In the genomic region with DNA sequence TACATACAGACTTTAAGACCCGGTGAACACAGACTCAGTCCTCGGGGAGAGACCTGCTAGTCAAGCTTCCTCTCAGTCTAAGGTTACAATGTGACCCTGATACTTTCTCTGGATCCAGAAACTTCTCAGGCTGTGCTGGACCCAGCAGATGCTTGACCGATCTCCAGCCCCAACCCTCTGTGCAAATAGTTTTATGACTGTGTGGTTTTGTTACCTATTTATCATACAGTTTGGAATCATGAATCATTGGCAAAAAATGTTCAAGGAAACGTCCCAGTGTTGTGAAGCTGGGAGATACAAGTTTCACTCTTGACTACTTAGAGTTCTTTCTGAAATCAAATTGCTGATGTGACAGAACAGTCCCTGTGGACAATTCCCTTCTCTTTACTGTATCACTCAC, we compare ENCODE assay signal across 28 mouse cellular contexts. TPM values are rescaled to one million over a fixed set of nuclear protein-coding genes. Genes with fewer than 3 reads are reported as not detected.
DNase-seq lines count a peak whose midpoint lies in the region; ATAC-seq and TF ChIP-seq lines count a peak whose summit lies in the region.
"Had no signal": no experiment of that assay in that cellular context is flagged by ENCODE, and none has a peak within 500 bp of the region (broad histone marks: within the 10 kb centered on the region; RNA-seq: fewer than 3 reads in every experiment).

No protein-coding gene starts in this region.

- H3K27ac ChIP-seq in small intestine, adult 2 months (ENCODE audit: insufficient read depth, low read depth, low read length), result peak overlapping the region; percentile 37
- H3K27ac ChIP-seq in midbrain, postnatal 0 days (ENCODE audit: low read depth, low read length), result no peak overlapping the region
- no peak overlapping the region for H3K27ac ChIP-seq in hindbrain, embryonic 11.5 days (ENCODE audit: low read depth, low read length)
- H3K27ac ChIP-seq: forebrain, embryonic 10.5 days; hindbrain, embryonic 13.5 days; layer of hippocampus, adult 2 months; left cerebral cortex, adult 2 months; limb, embryonic 12.5 days; liver, embryonic 15.5 days had no signal

- no peak overlapping the region for H3K4me2 ChIP-seq in midbrain, postnatal 0 days (ENCODE audit: low read depth, low read length, poor library complexity, severe bottlenecking)
- no peak overlapping the region for H3K4me2 ChIP-seq in hindbrain, embryonic 11.5 days (replicated peaks; ENCODE audit: low read depth, low read length)
- H3K4me2 ChIP-seq: hindbrain, embryonic 13.5 days; limb, embryonic 12.5 days; liver, embryonic 15.5 days; lung, embryonic 14.5 days had no signal

- no peak overlapping the region for H3K4me3 ChIP-seq in small intestine, adult 2 months (ENCODE audit: low read depth, low read length)
- H3K4me3 ChIP-seq in midbrain, postnatal 0 days (ENCODE audit: low read depth, low read length), result no peak overlapping the region
- no peak overlapping the region for H3K4me3 ChIP-seq in hindbrain, embryonic 11.5 days (ENCODE audit: low read depth, low read length)
- H3K4me3 ChIP-seq: forebrain, embryonic 10.5 days; hindbrain, embryonic 13.5 days; layer of hippocampus, adult 2 months; left cerebral cortex, adult 2 months; limb, embryonic 12.5 days; liver, embryonic 15.5 days had no signal

- no peak for TF ChIP-seq CTCF in Patski (IDR thresholded peaks at IDR 0.05)
- TF ChIP-seq CTCF in small intestine, adult 2 months (IDR thresholded peaks at IDR 0.05; ENCODE audit: extremely low read depth, insufficient read length, insufficient replicate concordance, low read depth, low read length), result no peak
- no peak for TF ChIP-seq CTCF in midbrain, postnatal 0 days (IDR thresholded peaks at IDR 0.05)

- peak; percentile 40 for DNase-seq in heart, adult 11 months
- DNase-seq in heart, adult 9 months (ENCODE audit: low spot score in 2 of 2), result no peak
- DNase-seq in 3T3-L1 (ENCODE audit: low read depth, low spot score), result peak; percentile 97
- DNase-seq in Patski (ENCODE audit: low read depth, low spot score), result peak; percentile 53
- no peak for DNase-seq in midbrain, postnatal 0 days (ENCODE audit: low spot score)
- DNase-seq in hindbrain, embryonic 11.5 days (ENCODE audit: low spot score), result no peak
- DNase-seq: B cell, adult 2 months; cerebellum, adult 8-10 months; cerebellum, postnatal 25 days; forebrain, postnatal 0 days; heart, postnatal 36 days; kidney, adult 8-10 months; kidney, postnatal 14 days; lung, embryonic 14.5 days; lung, postnatal 14 days; midbrain, embryonic 14.5 days; right cerebral cortex, adult 18-20 months; right cerebral cortex, postnatal 4 days; thymus, postnatal 25 days had no signal

- peaks cover 28% of the 10 kb centered on the region; the same call in 1 of the 2 replicates for H3K4me1 ChIP-seq in small intestine, adult 2 months (ENCODE audit: control insufficient read depth, insufficient read depth, insufficient read length, low read length)
- H3K4me1 ChIP-seq in midbrain, postnatal 0 days (ENCODE audit: insufficient read depth, low read length), result no peaks in the 10 kb centered on the region
- H3K4me1 ChIP-seq in hindbrain, embryonic 11.5 days (replicated peaks; ENCODE audit: control insufficient read depth, insufficient read depth, low read length), result peaks cover 3% of the 10 kb centered on the region; the same call in 1 of the 2 replicates
- H3K4me1 ChIP-seq: liver, embryonic 15.5 days had no signal

- H3K27me3 ChIP-seq in Patski, result no peaks in the 10 kb centered on the region
- no peaks in the 10 kb centered on the region for H3K27me3 ChIP-seq in small intestine, adult 2 months (ENCODE audit: control insufficient read depth, insufficient read depth, low read length)
- H3K27me3 ChIP-seq in midbrain, postnatal 0 days (ENCODE audit: insufficient read depth, low read length), result no peaks in the 10 kb centered on the region
- no peaks in the 10 kb centered on the region for H3K27me3 ChIP-seq in hindbrain, embryonic 11.5 days (ENCODE audit: control insufficient read depth, insufficient read depth, low read length)
- H3K27me3 ChIP-seq: CH12.LX; liver, embryonic 15.5 days had no signal

- TF ChIP-seq POLR2A in small intestine, adult 2 months (IDR thresholded peaks at IDR 0.05; ENCODE audit: low read depth, low read length), result no peak

- POLR2A ChIA-PET in Patski (lab: Charles Lee), result no interaction called here

- 31% methylated on average over 4 of the region's 4 CpGs for WGBS in small intestine, adult 2 months
- 84% methylated on average over 4 of the region's 4 CpGs for WGBS in midbrain, postnatal 0 days
- WGBS in hindbrain, embryonic 11.5 days, result 73% methylated on average over 4 of the region's 4 CpGs

- H3K9ac ChIP-seq in midbrain, postnatal 0 days (replicated peaks; ENCODE audit: low read length, poor library complexity, severe bottlenecking), result no peak overlapping the region
- no peak overlapping the region for H3K9ac ChIP-seq in hindbrain, embryonic 11.5 days (ENCODE audit: low read depth, low read length)
- H3K9ac ChIP-seq: forebrain, postnatal 0 days; hindbrain, embryonic 13.5 days; limb, embryonic 12.5 days; liver, embryonic 15.5 days; lung, embryonic 14.5 days had no signal

- in situ Hi-C loops in Patski (cut with MboI; ENCODE audit: low pct_unique_long_range_greater_than_20kb), result no loop called here

- CTCF ChIA-PET in Patski (lab: Charles Lee), result no interaction called here

- peak; percentile 85 for ATAC-seq in Patski
- ATAC-seq in midbrain, postnatal 0 days (ENCODE audit: low FRiP score), result no peak
- no peak for ATAC-seq in hindbrain, embryonic 11.5 days (ENCODE audit: low FRiP score)
- ATAC-seq: forebrain, postnatal 0 days; intestine, embryonic 16.5 days had no signal

- no peaks in the 10 kb centered on the region for H3K36me3 ChIP-seq in small intestine, adult 2 months (ENCODE audit: control insufficient read depth, insufficient read depth, low read length)
- no peaks in the 10 kb centered on the region for H3K36me3 ChIP-seq in midbrain, postnatal 0 days (ENCODE audit: insufficient read depth, low read length)
- no peaks in the 10 kb centered on the region for H3K36me3 ChIP-seq in hindbrain, embryonic 11.5 days (ENCODE audit: control insufficient read depth, insufficient read depth, low read length)
- H3K36me3 ChIP-seq: forebrain, embryonic 10.5 days; hindbrain, embryonic 13.5 days; limb, embryonic 12.5 days; liver, embryonic 15.5 days had no signal

- H3K9me3 ChIP-seq in midbrain, postnatal 0 days (ENCODE audit: low read length), result no peaks in the 10 kb centered on the region
- H3K9me3 ChIP-seq in hindbrain, embryonic 11.5 days (ENCODE audit: control insufficient read depth, low read length), result no peaks in the 10 kb centered on the region
- H3K9me3 ChIP-seq: forebrain, embryonic 10.5 days; hindbrain, embryonic 13.5 days; limb, embryonic 12.5 days; liver, embryonic 15.5 days had no signal

RNA-seq across cellular contexts. Expression of gene Efnb2, which starts 55.4 kb away (rescaled TPM):
- polyA plus RNA-seq in Patski (2021), result 30.8 TPM
- 29.5 and 77.8 TPM in 2 replicates for polyA plus RNA-seq in small intestine, adult 2 months (2012; rRNA removed)
- total RNA-seq in midbrain, postnatal 0 days (2014; rRNA removed), result 19.5 and 20.7 TPM in 2 replicates
- 6.5 and 6.8 TPM in 2 replicates for polyA plus RNA-seq in midbrain, postnatal 0 days (2015; fragmentation: Nextera tagmentation; extraction: Ambion mirVana)
- polyA plus RNA-seq in hindbrain, embryonic 11.5 days (2014; fragmentation: Nextera tagmentation; extraction: Ambion mirVana), result 36.3 and 43.6 TPM in 2 replicates

Comparison
In these comparisons a context has a peak if more than half of its experiments do, and no peak if none do; other contexts are left out.
1. DNase-seq: peak in heart, adult 11 months (single experiment), 3T3-L1 (single experiment) and Patski (single experiment); none in heart, adult 9 months (0 of 2), midbrain, postnatal 0 days (single experiment) and hindbrain, embryonic 11.5 days (single experiment).